Mouse (Mus musculus) heart, embryonic 11.5 days (tissue): ENCODE measurements at regions not wholly inside any gene's neighbourhood (a gene's known extent, or its start where the extent isn't known, plus 50 kb on each side); places are given as distances from the start of the nearest gene placed in this dataset.
A peak's percentile ranks its signal among the peaks of the same experiment; 100 is the strongest.

Experiments
- ATAC-seq: fragments of 200-750 bp; cut with Nextera tagmentation; replicated peaks from 2 replicates; pipeline ENCODE4 v1.8.0; 2017; ENCODE audit warnings: moderate library complexity; ENCODE audit not compliant: insufficient number of reproducible peaks, low FRiP score, low TSS enrichment
- H3K27ac ChIP-seq: fragments of 300-500 bp; sonication (generic); 2 replicates; pipeline ENCODE4 v1.5.1; 2014; ENCODE audit warnings: mild to moderate bottlenecking, low read depth, low read length
- H3K27me3 ChIP-seq: fragments of 300-500 bp; sonication (generic); 2 replicates; pipeline ENCODE4 v1.6.1; 2014; ENCODE audit warnings: mild to moderate bottlenecking, low read length, mixed read lengths; ENCODE audit not compliant: control insufficient read depth, insufficient read depth
- H3K36me3 ChIP-seq: fragments of 300-500 bp; sonication (generic); 2 replicates; pipeline ENCODE4 v1.6.1; 2014; ENCODE audit warnings: mild to moderate bottlenecking, low read length, moderate library complexity, mixed read lengths; ENCODE audit not compliant: control insufficient read depth, insufficient read depth
- H3K4me1 ChIP-seq: fragments of 300-500 bp; sonication (generic); 2 replicates; pipeline ENCODE4 v1.6.1; 2014; ENCODE audit warnings: low read length; ENCODE audit not compliant: control insufficient read depth, insufficient read depth
- H3K4me2 ChIP-seq: fragments of 300-500 bp; sonication (generic); 2 replicates; pipeline ENCODE4 v1.6.1; 2014; ENCODE audit warnings: mild to moderate bottlenecking, moderate library complexity
- H3K4me3 ChIP-seq: fragments of 300-500 bp; sonication (generic); 2 replicates; pipeline ENCODE4 v1.5.1; 2014; ENCODE audit warnings: low read depth, low read length
- H3K9ac ChIP-seq: fragments of 300-500 bp; sonication (generic); 2 replicates; pipeline ENCODE4 v1.6.1; 2014; ENCODE audit warnings: mild to moderate bottlenecking, low read depth, low read length, moderate library complexity
- H3K9me3 ChIP-seq: fragments of 300-500 bp; sonication (generic); replicated peaks from 2 replicates; pipeline ENCODE4 v1.6.1; 2016; ENCODE audit warnings: low read length; ENCODE audit not compliant: control insufficient read depth
- WGBS: fragments of 180-500 bp; shearing (Covaris S2); extraction: QIAGEN DNeasy Blood & Tissue Kit; methylation state at CpG from one replicate; pipeline ENCODE4 v1.1.7; 2014; ENCODE audit not compliant: insufficient replicate concordance; 5-methylcytosine and 5-hydroxymethylcytosine counted together

DNA sequence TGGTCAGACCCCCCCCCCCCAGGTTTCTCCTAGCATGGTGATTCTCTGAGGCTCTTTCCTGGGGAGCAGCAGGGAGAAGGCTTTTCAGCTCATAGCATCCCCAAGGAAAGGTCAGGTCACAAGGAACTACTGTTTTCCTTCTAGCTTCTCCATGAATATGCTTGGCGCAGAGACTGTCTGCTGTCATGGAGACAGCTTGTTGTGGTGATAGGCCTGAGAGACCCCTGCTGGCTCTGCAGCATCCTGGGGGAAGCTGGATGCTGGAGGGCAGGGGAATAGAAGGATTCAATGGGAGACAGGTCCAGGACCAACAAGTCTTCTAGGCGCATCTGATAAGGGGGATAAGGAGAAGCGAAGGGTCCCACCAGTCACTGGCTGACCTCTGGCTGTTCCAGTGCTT is 178.1 kb downstream of the Utp6 start:
- H3K4me3 ChIP-seq = no peak overlapping the region

DNA sequence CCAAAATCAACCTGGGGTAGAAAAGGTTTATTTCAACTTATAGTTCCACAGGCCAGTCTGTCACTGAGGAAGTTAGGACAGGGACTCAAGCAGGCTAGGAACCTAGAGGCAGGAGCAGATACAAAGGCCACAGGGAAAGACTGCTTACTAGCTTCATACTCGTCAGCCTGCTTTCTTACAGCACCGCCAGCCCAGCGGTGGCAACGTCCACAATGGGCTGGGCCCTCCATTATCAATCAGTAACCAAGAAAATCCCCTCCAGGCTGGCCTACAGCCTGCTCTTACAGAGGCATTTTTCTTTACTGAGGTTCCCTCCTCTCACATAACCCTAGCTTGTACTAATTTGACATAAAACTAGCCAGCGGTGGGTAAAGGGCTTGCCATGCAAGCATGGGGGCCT is 180.2 kb downstream of the Utp6 start:
- no peak overlapping the region for H3K9ac ChIP-seq
- H3K4me2 ChIP-seq = no peak overlapping the region
- peaks cover 29% of the 10 kb centered on the region for H3K4me1 ChIP-seq
- H3K27me3 ChIP-seq = no peaks in the 10 kb centered on the region
- no peaks in the 10 kb centered on the region for H3K9me3 ChIP-seq
- no peaks in the 10 kb centered on the region for H3K36me3 ChIP-seq
- 68% methylated on average over 5 of the region's 5 CpGs for WGBS
- no peak overlapping the region for H3K4me3 ChIP-seq
- ATAC-seq = no peak
- no peak overlapping the region for H3K27ac ChIP-seq

More for the DNA sequence above, 178.1 kb downstream of the Utp6 start:
- Histone ChIP-seq H3K9me3 (no peaks in the 10 kb centered on the region), H3K27ac (no peak overlapping the region), H3K27me3 (no peaks in the 10 kb centered on the region), H3K4me1 (peaks cover 20% of the 10 kb centered on the region), H3K4me2 (no peak overlapping the region), H3K36me3 (no peaks in the 10 kb centered on the region), H3K9ac (no peak overlapping the region)
- WGBS = 34% methylated on average over 3 of the region's 3 CpGs
- ATAC-seq = no peak

DNA sequence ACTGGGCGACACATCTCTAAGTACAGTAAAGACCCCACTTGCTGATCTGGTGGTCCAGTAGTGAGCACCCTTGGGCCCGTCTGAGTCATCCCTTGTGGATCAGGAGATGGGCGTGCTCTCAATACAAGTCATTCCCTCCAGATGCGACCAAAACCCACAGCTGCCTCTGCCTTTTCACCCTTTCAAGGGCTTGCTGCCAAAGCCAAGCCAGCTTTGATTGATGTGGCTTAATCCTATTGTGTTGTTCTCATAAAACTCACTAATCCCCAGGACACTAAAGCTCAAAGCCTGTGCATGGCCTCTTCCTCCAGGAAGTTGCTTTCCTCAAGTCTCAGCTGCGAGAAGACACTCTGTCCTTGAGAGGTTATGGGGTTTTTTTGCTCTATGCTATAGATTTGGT is 182.4 kb downstream of the Utp6 start:
- no peak overlapping the region for H3K9ac ChIP-seq
- 70% methylated on average over 5 of the region's 5 CpGs for WGBS
- peaks cover 34% of the 10 kb centered on the region for H3K4me1 ChIP-seq
- H3K27me3 ChIP-seq = no peaks in the 10 kb centered on the region
- H3K4me2 ChIP-seq = no peak overlapping the region
- no peak overlapping the region for H3K4me3 ChIP-seq
- no peak overlapping the region for H3K27ac ChIP-seq
- H3K9me3 ChIP-seq = no peaks in the 10 kb centered on the region
- H3K36me3 ChIP-seq = no peaks in the 10 kb centered on the region
- ATAC-seq = no peak

DNA sequence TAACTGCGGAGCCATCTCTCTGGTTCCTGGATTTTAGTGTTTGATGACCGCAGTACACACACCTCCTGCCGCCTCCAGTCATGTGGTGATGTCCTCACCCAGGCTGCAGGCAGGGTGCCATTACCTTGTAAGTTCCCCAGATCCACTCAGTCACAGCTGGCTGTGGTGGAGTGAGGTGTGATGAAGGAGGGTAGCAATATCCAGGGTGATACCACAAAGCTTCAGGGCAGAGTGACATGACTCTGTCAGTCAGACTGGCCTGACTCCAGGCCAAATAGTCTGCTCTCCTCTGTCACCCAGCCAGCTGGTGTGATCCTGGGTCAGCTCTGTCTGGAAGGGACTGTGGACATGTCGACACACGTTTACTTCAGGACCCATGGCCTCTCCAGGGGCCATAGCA is 183.7 kb downstream of the Utp6 start:
- H3K4me3 ChIP-seq = no peak overlapping the region
- ATAC-seq = no peak
- no peak overlapping the region for H3K9ac ChIP-seq
- H3K27me3 ChIP-seq = no peaks in the 10 kb centered on the region
- no peak overlapping the region for H3K4me2 ChIP-seq
- peaks cover 39% of the 10 kb centered on the region for H3K4me1 ChIP-seq
- no peaks in the 10 kb centered on the region for H3K36me3 ChIP-seq
- no peak overlapping the region for H3K27ac ChIP-seq
- H3K9me3 ChIP-seq = no peaks in the 10 kb centered on the region
- WGBS = 63% methylated on average over 5 of the region's 5 CpGs

DNA sequence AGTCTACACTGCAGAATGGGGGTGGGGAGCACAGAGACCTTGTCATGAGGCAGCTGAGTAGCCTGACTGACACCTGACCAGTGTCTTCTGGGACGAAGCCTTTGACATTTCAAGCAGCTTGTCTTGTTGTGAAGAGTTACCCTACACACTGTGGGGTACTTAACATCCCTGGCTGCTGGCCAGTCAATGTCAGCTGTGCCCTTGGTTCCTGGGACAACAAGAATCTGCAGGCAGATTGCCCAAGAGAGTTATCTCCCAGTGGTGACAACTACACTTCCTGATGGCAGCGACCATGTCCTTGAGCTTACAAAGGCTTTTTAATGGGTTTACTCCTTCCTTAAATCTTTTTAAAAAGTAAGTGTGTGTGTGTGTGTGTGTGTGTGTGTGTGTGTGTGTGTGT is 184.2 kb downstream of the Utp6 start:
- Histone ChIP-seq H3K4me1 (peaks cover 39% of the 10 kb centered on the region), H3K9me3 (no peaks in the 10 kb centered on the region), H3K4me2 (no peak overlapping the region), H3K9ac (no peak overlapping the region), H3K36me3 (no peaks in the 10 kb centered on the region), H3K4me3 (no peak overlapping the region), H3K27ac (no peak overlapping the region), H3K27me3 (no peaks in the 10 kb centered on the region)
- 15% methylated on average over 2 of the region's 2 CpGs for WGBS
- ATAC-seq = 0 out of 2 replicates have a peak, but pooled peaks have one; percentile 42

DNA sequence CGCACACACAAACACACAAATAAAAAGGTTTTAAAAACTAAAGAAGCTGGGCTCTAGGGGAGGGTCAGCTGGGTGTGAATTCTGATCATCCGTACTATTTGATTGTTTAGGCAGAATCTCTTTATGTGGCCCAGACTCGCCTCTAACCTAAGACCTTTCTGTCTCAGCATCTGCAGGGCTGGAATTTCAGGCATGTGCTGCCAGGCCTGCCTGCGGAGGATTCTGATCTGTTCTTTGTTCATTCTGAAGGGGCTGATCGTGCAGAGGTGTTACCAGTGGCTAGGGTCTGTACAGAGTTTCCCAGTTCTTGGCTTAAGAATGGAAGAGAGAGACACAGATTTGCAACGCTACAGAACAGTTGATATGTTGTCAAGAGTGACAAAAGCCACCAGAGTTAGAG is 185.6 kb downstream of the Rab11fip4 start:
- Histone ChIP-seq H3K9me3 (no peaks in the 10 kb centered on the region), H3K27me3 (no peaks in the 10 kb centered on the region), H3K36me3 (no peaks in the 10 kb centered on the region), H3K4me1 (peaks cover 40% of the 10 kb centered on the region), H3K9ac (no peak overlapping the region), H3K27ac (no peak overlapping the region), H3K4me2 (no peak overlapping the region), H3K4me3 (no peak overlapping the region)
- WGBS = 32% methylated on average over 6 of the region's 6 CpGs
- no peak for ATAC-seq

DNA sequence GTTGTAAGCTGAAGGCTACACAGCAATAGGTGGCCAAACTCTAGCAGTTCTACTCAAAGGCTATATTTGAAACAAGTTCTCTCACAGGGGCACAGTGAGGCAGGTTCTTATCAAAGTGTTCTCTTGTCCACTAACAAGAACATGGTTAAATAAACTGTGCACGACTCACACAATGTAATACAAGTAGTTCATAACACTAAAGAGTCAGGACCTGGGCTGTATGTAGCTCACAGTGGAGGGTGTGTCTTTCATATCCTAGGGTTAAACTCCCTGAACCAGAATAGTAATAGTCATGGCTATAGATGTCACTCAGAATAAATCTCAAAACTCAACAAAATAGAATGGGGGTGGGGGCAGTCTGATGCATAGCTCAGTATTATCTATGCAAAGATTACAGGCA is 182.7 kb downstream of the Rab11fip4 start:
- no peak overlapping the region for H3K4me2 ChIP-seq
- no peak overlapping the region for H3K27ac ChIP-seq
- WGBS = 38% methylated on average over 1 of the region's 1 CpGs
- H3K9ac ChIP-seq = no peak overlapping the region
- H3K4me1 ChIP-seq = peaks cover 36% of the 10 kb centered on the region
- no peak overlapping the region for H3K4me3 ChIP-seq
- peaks cover 3% of the 10 kb centered on the region; the same call in 1 of the 2 replicates for H3K9me3 ChIP-seq
- no peaks in the 10 kb centered on the region for H3K36me3 ChIP-seq
- no peak for ATAC-seq
- no peaks in the 10 kb centered on the region for H3K27me3 ChIP-seq

DNA sequence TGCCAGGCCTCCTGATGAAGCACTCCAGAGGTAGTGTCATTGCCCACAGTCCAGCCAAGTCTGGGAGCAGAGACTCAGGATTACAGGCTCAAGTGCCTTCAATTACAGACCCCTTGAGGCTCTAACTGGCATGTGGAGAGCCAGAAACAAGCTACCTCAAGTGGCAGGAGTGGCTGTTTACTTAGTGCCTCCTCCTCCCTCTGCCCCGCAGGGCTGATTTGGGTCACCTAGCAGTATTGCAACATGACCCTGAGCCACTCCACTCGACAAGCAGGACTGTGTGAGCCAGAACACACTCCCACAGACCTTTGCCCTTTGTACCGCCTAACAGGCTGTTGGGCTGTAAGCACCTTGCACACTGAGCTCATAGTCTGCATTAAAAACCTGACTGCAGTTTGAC is 180.4 kb downstream of the Rab11fip4 start:
- no peak overlapping the region for H3K9ac ChIP-seq
- H3K4me2 ChIP-seq = no peak overlapping the region
- 0 out of 2 replicates have a peak, but pooled peaks have one; percentile 7 for ATAC-seq
- peaks cover 3% of the 10 kb centered on the region; the same call in 1 of the 2 replicates for H3K9me3 ChIP-seq
- no peaks in the 10 kb centered on the region for H3K27me3 ChIP-seq
- no peaks in the 10 kb centered on the region for H3K36me3 ChIP-seq
- H3K4me1 ChIP-seq = peaks cover 13% of the 10 kb centered on the region
- 23% methylated on average over 3 of the region's 3 CpGs for WGBS
- H3K4me3 ChIP-seq = no peak overlapping the region
- H3K27ac ChIP-seq = no peak overlapping the region

DNA sequence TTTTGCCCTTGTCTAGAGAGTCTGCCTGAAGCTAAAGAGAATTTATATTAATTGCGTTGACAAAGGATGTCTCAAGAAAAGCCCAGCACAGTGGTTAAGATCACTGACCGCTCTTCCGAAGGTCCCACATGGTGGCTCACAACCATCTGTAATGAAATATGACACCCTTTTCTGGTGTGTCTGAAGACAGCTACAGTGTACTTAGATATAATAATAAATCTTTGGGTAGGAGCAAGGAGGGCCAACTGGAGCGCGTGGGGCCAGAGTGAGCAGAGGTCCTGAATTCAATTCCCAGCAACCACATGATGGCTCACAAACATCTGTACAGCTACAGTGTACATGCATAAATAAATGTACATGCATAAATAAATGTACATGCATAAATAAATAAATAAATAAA is 176.1 kb downstream of the Rab11fip4 start:
- H3K36me3 ChIP-seq = no peaks in the 10 kb centered on the region
- H3K27me3 ChIP-seq = no peaks in the 10 kb centered on the region
- no peak for ATAC-seq
- no peak overlapping the region for H3K9ac ChIP-seq
- H3K4me2 ChIP-seq = no peak overlapping the region
- H3K4me3 ChIP-seq = no peak overlapping the region
- 86% methylated on average over 5 of the region's 5 CpGs for WGBS
- peaks cover 3% of the 10 kb centered on the region; the same call in 1 of the 2 replicates for H3K9me3 ChIP-seq
- peaks cover 8% of the 10 kb centered on the region; the same call in 1 of the 2 replicates for H3K4me1 ChIP-seq
- no peak overlapping the region for H3K27ac ChIP-seq
